Mouse (Mus musculus) lung, embryonic 14.5 days (tissue): ENCODE data around the gene Huwe1. TPM values are rescaled to one million over a fixed set of nuclear protein-coding genes. Genes with fewer than 3 reads are reported as not detected.
A peak's percentile ranks its signal among the peaks of the same experiment; 100 is the strongest.

Experiments used
- ATAC-seq: fragments of 200-750 bp; cut with Nextera tagmentation; 2 replicates; pipeline ENCODE4 v1.8.0; 2017; ENCODE audit warnings: mild to moderate bottlenecking, moderate TSS enrichment, moderate library complexity; ENCODE audit not compliant: insufficient read depth
- DNase-seq: peaks from one replicate; pipeline ENCODE4 v3.0.0-alpha.2; 2015
- H3K27ac ChIP-seq: fragments of 300-500 bp; sonication (generic); 2 replicates; pipeline ENCODE4 v1.5.1; 2014; ENCODE audit warnings: low read depth, mild to moderate bottlenecking, moderate library complexity
- H3K27me3 ChIP-seq: fragments of 300-500 bp; sonication (generic); 2 replicates; pipeline ENCODE4 v1.6.1; 2014; ENCODE audit warnings: low read length, control low read depth; ENCODE audit not compliant: insufficient read depth
- H3K36me3 ChIP-seq: fragments of 300-500 bp; sonication (generic); 2 replicates; pipeline ENCODE4 v1.6.1; 2014; ENCODE audit warnings: control low read depth; ENCODE audit not compliant: insufficient read depth
- H3K4me1 ChIP-seq: fragments of 300-500 bp; sonication (generic); 2 replicates; pipeline ENCODE4 v1.6.1; 2014; ENCODE audit warnings: antibody characterized with exemption, control low read depth; ENCODE audit not compliant: insufficient read depth
- H3K4me2 ChIP-seq: fragments of 300-500 bp; sonication (generic); 2 replicates; pipeline ENCODE4 v1.6.1; 2014; ENCODE audit warnings: mild to moderate bottlenecking
- H3K4me3 ChIP-seq: fragments of 300-500 bp; sonication (generic); 2 replicates; pipeline ENCODE4 v1.5.1; 2014; ENCODE audit warnings: low read depth, low read length
- H3K9ac ChIP-seq: fragments of 300-500 bp; sonication (generic); 2 replicates; pipeline ENCODE4 v1.6.1; 2014
- H3K9me3 ChIP-seq: fragments of 300-500 bp; sonication (generic); 2 replicates; pipeline ENCODE4 v1.6.1; 2016; ENCODE audit warnings: low read depth, low read length, control low read depth
- CTCF ChIP-seq: IDR thresholded peaks from 2 replicates; pipeline ENCODE4 v1.5.1; 2016; ENCODE audit warnings: antibody characterized with exemption, low read depth
- WGBS: fragments of 180-500 bp; shearing (Covaris S2); extraction: QIAGEN DNeasy Blood & Tissue Kit; methylation state at CpG from one replicate; pipeline ENCODE4 v1.1.7; 2014; 5-methylcytosine and 5-hydroxymethylcytosine counted together
- microRNA counts: library from miRNA; unstranded; fragments of <30 nt; microRNA quantifications from one replicate; lab custom pipeline; 2016
- microRNA-seq: library from miRNA; unstranded; fragments of <30 nt; microRNA quantifications from one replicate; pipeline ENCODE4, GENCODE M21; 2016; ENCODE audit warnings: borderline number of aligned reads
- polyA plus RNA-seq: library from polyadenylated mRNA; unstranded; fragments of >200 nt; fragmentation: Nextera tagmentation; extraction: Ambion mirVana; gene quantifications from 2 replicates; pipeline ENCODE4 v1.2.1, GENCODE M21; 2014

Huwe1 gene
- polyA plus RNA-seq, 1 experiment from 2014 or later: 65.1 TPM

DNA sequence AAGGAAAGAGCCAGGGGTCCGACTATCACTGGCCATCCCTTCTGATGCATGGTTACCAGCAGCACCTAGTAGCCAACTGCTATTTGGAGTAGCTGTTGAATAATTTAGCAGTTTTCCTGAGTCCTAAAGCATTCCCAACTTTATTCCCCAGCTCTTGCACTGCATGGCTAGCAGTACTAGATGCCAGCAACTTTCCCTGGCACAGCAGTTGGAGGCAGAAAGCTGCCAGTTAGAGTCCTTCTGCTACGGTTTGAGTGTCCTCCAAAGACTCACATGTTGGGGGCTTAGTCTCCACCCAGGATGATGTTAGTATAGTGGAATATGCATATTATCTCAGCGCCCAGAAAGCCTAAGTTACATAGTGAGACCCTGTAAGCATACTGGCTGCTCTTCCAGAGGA is 147.2 kb downstream of the Huwe1 start:
- Histone ChIP-seq H3K9ac (no peak overlapping the region), H3K27ac (no peak overlapping the region), H3K4me2 (no peak overlapping the region), H3K27me3 (no peaks in the 10 kb centered on the region), H3K4me3 (no peak overlapping the region), H3K9me3 (no peaks in the 10 kb centered on the region), H3K36me3 (no peaks in the 10 kb centered on the region), H3K4me1 (no peaks in the 10 kb centered on the region)
- DNase-seq (no peak), ATAC-seq (no peak)
- WGBS: 59% methylated on average over 3 of the region's 3 CpGs
- no peak for TF ChIP-seq CTCF

- H3K27me3 ChIP-seq: no peaks in the 10 kb centered on the region
- WGBS: 35% methylated on average over 1 of the region's 1 CpGs
- H3K4me1 ChIP-seq: no peaks in the 10 kb centered on the region
- no peaks in the 10 kb centered on the region for H3K36me3 ChIP-seq
- no peak overlapping the region for H3K4me3 ChIP-seq
- no peak for TF ChIP-seq CTCF
- ATAC-seq (no peak), DNase-seq (no peak)
- H3K9ac ChIP-seq: no peak overlapping the region
- no peak overlapping the region for H3K27ac ChIP-seq
- H3K9me3 ChIP-seq: no peaks in the 10 kb centered on the region
- no peak overlapping the region for H3K4me2 ChIP-seq
Observed at GRCm38 (mm10) chrX:151950231-151950630, 149.6 kb downstream of the Huwe1 start.

DNA sequence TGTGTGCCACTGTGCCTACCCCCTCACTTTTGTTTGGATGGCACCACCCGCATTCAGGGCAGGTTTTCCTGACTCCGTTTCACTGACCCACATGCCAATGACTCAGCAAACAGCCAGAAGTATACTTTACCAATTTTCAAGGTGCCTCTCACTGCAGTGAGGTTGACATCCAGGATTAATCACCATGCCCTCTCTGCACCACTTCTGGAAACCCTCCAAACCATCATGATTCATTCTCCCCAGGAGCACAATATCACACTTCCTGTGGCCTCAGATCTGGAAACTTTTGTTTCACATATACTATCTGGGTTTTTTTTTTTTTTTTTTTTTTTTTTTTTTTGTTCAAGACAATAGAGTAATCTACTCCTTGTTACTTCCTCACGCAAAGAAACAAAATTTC is 150.6 kb downstream of the Huwe1 start:
- Histone ChIP-seq H3K4me1 (no peaks in the 10 kb centered on the region), H3K27ac (no peak overlapping the region), H3K4me3 (no peak overlapping the region), H3K36me3 (no peaks in the 10 kb centered on the region), H3K4me2 (no peak overlapping the region), H3K9me3 (no peaks in the 10 kb centered on the region), H3K9ac (no peak overlapping the region), H3K27me3 (no peaks in the 10 kb centered on the region)
- ATAC-seq: no peak
- DNase-seq: no peak
- 45% methylated on average over 3 of the region's 3 CpGs for WGBS
- TF ChIP-seq CTCF: no peak

MicroRNAs encoded within 50 kb of the gene (microRNA counts, 519-probe panel; counts per million panel counts)
- 3,907 counts per million, percentile 81 among the panel's probes with 10 or more counts for microRNA mmu-miR-98 (lab: Ali Mortazavi, UCI)

Small RNAs within 50 kb of the gene (microRNA-seq; reads per million reads assigned to microRNA genes)
- not detected for gene Mir3113
- 9,903 reads per million, percentile 94 among the genes with 10 or more reads in this experiment for gene Mir98
- gene Mirlet7f-2: 2,622 reads per million, percentile 83 among the genes with 10 or more reads in this experiment

Other genes starting within 250 kb of the Huwe1 start
- gene Hsd17b10, start 201.0 kb downstream of the Huwe1 start, polyA plus RNA-seq: 219 and 223 TPM in 2 replicates
- 1.5 and 2.0 TPM in 2 replicates for gene Ribc1, start 215.5 kb downstream of the Huwe1 start, polyA plus RNA-seq
- gene Smc1a, start 215.6 kb downstream of the Huwe1 start, polyA plus RNA-seq: 116 and 117 TPM in 2 replicates